Mouse (Mus musculus) megakaryocyte-erythroid progenitor cell, adult 5 weeks (primary cell): ENCODE data around the gene Dclk1. TPM values are rescaled to one million over a fixed set of nuclear protein-coding genes. Genes with fewer than 3 reads are reported as not detected.

Experiments used
- polyA plus RNA-seq: library from polyadenylated mRNA; stranded (reverse); fragments of >175 nt; gene quantifications from 2 replicates; pipeline ENCODE4 v1.2.3, GENCODE M21; 2012

Dclk1 gene
- 0.01 TPM in 1 of 2 replicates, not detected in the other for polyA plus RNA-seq

DNA sequence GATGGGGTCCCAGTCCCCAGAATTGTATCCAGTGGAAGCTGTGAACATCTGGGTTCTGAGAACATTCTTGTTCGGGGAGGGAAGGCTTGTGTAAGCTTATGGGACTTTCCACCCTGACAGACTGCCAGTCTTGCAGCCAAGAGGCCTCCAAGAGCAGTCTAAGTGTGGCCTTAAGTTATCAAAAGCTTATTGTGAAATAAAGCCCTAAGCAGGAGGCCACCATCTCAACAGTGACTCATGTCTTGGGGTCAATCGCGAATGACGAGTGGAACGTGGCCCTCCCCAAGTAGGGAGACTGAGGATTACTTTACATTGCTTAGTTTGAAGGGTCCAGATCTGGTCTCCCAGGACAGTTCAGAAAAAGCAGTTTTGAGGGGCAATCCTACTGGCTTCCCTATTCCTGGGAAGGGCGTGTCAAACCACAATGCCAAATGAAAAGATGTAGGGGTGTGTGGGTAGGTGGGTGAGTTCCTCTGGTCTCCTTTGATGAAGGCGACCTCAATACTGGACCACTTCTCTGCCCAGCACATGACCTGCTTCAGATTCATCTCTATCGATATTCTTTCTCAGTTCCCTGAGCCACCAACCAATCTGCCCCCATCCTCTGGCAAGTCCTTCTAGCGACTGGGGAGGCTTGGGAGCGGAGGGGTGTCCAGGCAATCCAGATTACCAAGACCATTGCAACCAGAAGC is at the start of gene Dclk1:
Dclk1 (plus strand) TSS at position 635 of the 692 bp plus-strand sequence.

DNA sequence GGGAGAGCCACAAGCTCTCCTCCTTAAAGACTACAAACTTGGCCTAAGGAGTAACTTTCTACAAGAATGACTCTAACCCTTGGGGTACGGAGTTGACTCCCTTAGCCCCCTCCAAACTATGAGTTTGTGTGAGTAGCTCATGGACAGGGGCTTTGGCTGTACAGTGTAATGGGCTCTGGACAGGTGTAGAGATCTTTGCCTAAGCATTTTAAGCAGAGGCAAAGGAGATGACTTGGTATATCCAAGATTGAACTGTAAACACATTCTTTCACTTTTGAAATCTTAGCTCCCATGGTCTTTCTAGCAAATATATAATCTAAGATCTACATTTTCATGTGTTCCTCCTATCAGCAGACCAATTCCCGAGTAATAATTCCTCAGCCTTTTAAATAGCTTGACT is 229.9 kb downstream of the Dclk1 start, which contains the start of gene Gm21954:
Gm21954 (minus strand) TSS at position 101 of the 400 bp plus-strand sequence.

Other genes starting within 250 kb of the Dclk1 start
- not detected in 2 replicates for gene Ccna1, start 186.9 kb upstream of the Dclk1 start, polyA plus RNA-seq
- 7.6 and 7.7 TPM in 2 replicates for gene Spg20, start 130.3 kb upstream of the Dclk1 start, polyA plus RNA-seq
- gene Ccdc169, start 105.0 kb upstream of the Dclk1 start, polyA plus RNA-seq, result not detected in 2 replicates
- not detected in 2 replicates for gene Sohlh2, start 60.3 kb upstream of the Dclk1 start, polyA plus RNA-seq
- not detected in 2 replicates for gene Gm21954, start 229.8 kb downstream of the Dclk1 start, polyA plus RNA-seq